Mouse (Mus musculus) layer of hippocampus, adult 11-12 months (tissue): ENCODE measurements around the gene Plpp3.
A peak's percentile ranks its signal among the peaks of the same experiment; 100 is the strongest.

Source experiments
- DNase-seq: peaks from one replicate; pipeline ENCODE4 v3.0.0; 2022; ENCODE audit warnings: low spot score

Plpp3 gene

DNA sequence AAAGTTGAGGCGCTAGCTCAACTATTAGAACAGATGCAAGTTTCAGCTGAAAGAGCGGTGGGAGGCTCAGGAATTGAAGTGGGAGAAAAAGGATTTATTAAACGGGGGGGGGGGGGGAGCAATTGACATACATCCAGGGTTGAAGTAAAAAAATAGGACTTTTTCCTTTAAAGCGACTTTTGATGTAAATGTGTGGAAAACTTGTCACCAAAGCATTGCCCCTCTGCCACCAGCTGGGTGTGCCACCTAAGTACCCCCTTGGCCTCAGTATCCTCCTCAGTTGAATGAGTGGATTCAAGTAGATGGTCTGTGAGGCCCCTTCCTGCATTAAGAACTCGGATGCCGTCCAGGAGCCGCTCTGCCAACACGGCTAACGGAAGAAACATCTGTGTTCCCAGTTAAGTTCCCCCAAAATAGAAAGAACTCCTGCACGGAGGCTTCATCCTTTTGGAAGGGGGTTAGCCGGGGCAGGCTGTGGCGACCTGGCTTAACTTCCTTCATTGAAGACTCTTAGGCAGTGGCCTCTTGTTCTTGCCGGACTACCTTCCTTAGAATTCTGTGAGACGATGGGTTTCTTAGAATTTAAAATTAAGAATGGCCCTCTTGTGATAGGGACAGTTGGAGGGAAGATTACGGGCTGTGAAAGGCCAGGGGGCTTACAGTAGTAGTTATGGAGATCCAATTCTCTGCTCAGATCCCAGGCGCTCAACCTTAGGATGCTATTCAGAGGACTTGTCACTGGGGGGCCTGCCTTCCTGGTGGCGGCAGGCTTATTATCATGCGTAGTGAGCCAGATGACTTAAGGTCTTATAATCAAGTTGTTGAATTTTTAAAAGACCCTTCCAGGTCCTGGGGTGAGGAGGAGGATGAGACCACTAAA is 1.7 kb downstream of the Plpp3 start:
- no peak for DNase-seq

DNA sequence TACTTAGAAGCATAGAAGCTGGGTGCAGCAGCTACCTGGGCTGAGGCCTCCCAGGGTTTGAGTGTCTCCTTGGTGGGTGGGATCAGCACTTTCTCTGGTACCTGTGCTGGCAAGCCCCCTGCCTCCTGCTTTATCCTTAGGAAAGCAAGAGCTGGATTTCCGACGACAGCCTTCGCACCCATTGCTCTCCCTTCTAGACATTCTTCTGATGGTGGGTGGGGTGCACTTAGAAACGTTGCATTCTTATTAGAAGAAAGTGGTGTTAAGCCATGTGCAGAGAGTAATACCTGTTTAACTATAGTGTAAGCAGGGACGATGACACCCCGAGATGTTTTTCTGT is 2.4 kb downstream of the Plpp3 start:
- DNase-seq: no peak

DNA sequence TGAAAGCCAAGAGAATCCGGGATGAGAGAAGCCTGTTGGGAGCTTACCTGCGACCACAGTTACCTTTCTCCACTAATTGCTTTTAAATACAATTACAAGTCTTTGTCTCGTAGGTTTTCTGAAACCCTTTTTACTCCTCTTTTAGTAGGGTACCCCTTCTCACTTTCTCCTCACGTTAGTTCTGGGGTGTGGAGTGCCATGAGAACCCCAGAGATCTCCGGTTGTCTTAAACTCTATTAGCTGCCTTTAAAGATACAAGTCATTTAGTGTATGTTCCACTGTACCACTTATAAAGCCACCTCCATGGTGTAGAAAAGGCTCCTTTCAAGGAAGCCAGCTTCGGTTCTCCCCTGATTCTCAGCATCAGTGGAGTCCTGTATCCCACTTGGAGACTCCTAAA is 3.3 kb downstream of the Plpp3 start:
- DNase-seq: no peak

DNA sequence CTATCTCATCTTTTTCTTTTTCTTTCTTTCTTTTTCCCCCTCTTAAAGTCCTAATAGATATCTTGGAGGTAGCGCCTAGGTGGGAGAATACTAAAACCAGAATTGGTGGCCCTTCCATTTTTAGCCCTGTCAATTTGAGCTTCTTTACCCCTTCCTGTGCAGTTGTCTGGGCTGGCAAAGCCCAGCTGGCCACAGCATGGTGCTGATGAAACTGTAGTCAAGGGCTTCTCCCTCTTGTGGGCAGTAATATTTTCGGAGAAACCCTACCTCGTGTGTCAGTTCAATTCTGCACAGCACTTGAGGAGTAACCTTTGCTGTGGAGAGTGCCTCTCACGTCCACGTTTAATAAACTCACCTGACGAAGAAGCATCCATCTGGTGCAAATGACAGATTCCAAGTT is 4.9 kb downstream of the Plpp3 start:
- DNase-seq: no peak

- no peak for DNase-seq
Observed at GRCm38 (mm10) chr4:105162676-105163075, 5.5 kb downstream of the Plpp3 start.

DNA sequence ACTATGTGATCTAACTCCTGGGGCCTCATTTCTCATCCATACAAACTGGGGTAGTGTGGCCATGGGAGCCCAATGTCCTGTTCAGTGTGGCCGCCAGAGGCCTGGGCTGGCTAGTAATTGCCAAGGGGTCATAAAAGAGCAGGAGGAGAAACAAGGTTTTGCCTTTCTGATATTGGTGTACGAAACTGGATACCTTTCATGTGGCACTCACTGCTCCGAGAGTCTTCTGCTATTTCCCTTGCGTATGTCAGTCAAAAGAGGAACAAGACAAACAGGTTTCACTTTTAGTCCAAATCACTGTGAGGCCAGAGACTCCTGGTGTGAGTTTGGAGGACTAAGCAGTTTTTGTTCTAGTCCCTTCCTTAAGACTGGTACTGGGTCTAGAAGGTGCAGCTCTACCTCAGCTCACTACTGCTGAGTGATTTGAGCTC is 6.8 kb downstream of the Plpp3 start:
- no peak for DNase-seq

DNA sequence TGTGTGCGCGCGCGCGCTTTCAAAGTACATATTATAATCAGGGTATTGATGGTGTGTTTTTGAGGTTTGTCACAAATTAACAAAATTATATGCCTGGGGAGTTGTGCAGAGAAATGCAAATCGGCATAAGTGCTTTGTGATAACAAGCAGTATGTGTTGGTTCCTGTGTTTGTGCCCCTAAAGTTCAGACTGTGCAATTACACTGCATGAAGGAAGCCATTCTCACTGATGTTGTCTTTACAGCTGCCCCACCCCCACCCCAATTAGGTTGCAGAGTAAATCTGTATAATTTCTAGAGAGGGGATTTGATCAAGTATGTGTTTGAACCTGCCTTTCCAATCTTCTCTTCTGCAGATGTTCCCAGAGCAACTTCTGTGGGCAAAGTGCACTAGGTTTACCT is 7.8 kb downstream of the Plpp3 start:
- DNase-seq: no peak

- DNase-seq: no peak
Observed at GRCm38 (mm10) chr4:105169093-105169571, 12.0 kb downstream of the Plpp3 start.

DNA sequence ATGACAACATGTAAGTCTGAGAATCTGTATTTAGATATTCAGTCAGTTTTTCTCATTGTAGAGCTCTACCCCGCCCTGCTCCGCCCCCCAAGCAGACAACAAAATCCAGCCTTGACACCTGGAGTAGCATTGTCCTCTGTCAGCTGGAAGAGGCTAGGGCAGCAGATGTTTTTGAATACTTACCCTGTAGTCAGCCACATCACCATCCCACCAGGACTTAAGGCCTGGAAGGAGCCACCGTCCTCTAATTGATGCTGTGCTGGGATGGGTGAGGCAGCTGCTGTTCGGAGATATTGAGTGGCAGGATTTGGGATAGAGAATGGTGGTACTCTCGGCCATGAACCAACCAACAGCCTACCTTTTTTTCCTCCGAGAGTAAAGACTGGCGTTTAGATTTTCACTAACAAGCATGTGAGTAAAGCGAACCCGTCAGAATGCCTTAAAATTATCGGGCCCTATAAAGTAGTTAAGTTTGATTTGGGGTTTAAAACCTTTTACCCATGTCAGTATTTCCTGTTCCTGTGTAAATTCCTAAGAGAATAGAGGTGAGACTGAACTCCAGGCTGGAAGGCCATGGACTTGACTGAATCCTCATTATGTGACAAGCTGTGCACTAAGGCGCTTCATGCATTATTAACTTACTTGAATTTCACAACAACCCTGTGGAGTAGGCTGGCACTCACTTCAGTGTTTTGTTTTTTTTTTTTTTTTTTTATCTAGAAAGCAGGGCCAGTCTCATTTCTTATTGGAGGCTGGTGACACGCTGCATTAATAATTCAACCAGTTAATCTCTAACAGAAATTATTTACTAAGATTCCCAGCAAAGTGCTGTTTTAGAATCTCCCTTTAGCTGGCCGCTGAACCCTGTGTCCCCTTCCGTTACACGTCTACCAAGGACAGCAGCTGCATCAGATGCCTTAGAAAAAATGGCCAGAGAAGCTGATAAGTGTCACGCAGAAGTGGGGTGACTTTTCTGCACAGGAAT is 13.0 kb downstream of the Plpp3 start:
- no peak for DNase-seq

DNA sequence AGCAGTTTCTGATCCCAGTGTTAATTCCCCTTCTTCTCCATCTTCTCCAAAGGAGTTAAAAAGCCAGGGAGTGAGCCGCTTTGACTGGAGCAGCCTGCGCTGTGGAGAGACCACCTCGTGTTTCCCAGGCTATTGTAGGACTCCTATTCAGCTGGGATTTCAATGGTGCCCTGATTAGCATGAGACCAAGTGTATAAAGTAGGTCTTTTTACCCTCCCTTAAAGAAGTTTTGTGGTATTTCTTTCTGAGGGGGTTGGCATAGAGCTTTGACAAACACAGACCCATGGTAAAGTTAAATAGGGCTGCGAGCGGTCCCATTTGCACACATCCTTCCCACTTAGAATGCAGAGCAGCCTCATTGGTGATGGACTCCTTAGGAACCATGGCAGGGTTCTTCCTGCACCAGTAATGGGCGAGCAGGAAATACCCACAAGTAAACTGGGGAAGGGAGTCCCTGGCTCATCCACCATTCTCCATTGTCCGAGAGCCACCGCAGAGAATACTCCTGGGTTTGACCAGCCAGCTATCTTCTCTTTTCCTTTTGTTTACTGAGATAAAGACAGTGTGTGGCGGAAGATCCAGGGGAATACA is 13.8 kb downstream of the Plpp3 start:
- DNase-seq: no peak

GRCm38 (mm10) chr4:105171432-105171831 is 14.3 kb downstream of the Plpp3 start:
- no peak for DNase-seq

GRCm38 (mm10) chr4:105174778-105175177 is 17.6 kb downstream of the Plpp3 start:
- no peak for DNase-seq

DNA sequence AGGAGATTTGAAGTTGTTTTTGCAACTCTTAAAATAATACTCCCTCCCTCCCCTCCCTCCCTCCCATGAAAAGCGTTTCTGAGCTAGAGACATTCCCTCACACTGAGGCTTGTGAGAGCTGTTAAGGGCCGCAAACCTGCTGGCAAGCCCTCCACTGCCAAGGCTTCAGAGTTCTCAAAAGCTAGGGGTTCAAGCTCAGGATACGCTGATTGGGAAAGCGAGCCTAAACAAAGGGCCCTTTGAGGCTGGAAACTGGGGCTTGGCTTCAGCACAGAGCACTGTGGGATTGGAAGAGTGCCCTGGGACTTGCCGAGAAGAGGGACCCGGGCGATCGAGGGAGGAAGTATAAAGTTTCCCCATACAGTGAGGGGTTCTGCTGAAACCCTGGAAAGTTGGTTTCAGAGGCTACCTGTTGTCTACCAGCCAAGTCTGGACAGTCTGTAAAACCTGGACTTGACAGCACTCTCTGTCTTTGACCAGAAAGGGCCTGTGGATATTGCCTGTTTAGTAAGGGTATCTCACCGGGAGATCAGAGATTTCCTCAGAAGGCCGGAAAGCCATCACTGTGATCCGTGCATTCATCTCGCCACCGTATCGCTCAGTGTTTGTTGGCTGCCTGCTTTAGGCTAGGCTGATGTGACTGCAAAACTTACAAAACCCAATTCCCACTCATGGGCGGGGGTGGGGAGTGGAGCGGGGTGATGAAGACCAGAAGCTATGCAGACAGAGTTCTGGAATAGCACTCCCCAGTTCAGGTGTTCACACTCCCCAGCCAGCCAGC is 18.3 kb downstream of the Plpp3 start:
- peak; percentile 75 for DNase-seq

GRCm38 (mm10) chr4:105181014-105181658 is 24.0 kb downstream of the Plpp3 start:
- DNase-seq: peak; percentile 72

GRCm38 (mm10) chr4:105181659-105182167 is 24.6 kb downstream of the Plpp3 start:
- no peak for DNase-seq

GRCm38 (mm10) chr4:105182249-105182648 is 25.1 kb downstream of the Plpp3 start:
- DNase-seq: no peak

DNA sequence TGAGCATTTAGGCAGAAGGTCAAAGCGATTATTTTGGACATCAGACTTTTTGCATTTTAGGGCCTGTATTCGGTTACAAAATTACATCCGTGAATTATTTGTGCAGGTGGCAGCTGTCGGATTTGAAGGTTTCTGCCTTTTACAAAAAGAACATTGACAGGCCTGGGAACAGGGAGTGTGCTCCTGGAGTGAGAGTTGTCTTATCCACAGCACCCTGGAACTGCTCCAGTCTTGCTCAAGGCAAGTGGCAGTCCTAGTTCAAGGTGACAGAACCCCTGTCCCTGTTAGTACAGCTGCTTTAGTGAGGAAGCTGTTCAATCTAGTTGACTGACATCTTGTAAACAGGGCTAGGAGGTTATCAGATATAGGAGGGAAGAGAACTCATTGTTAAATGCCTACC is 27.3 kb downstream of the Plpp3 start:
- DNase-seq: no peak

DNA sequence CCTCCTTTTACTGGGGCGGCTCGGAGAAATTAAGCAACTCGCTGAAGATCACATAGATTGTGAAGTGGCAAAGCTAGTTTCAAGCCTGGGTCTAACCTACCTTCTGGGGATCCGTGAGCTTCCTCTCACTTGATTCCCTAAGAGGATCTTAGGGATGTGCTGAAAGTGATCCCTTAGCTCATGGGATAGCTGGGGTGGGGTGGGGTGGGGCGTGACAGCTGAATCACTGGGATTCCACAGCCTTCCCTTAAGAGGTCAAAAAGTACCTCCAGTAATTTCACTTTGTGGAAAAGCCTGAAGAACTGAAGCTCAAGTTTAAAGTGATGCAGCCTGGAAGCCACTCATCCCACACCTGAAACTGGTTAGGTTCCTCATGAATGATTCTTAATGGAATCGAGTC is 27.8 kb downstream of the Plpp3 start:
- DNase-seq: no peak

DNA sequence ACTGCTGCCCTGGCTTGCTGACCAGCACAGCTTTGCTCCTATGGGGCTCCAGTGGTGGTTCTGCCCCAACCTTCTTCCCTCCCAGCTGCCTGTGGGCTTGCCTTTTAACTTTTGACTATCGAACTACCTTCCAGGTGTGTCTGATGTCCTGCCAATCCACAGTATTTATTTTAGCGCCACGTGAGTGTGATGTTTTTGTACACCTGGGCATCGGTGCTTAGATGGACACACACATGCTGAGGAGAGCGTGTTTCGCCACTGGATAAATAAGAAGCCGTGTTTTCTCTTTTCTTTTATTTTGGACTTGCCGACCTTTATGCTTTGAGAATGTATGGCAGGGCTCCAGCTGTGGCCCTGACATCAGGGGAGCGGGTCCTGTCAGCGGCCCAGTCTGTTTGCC is 29.5 kb downstream of the Plpp3 start:
- no peak for DNase-seq

- DNase-seq: no peak
Observed at GRCm38 (mm10) chr4:105187873-105188272, 30.7 kb downstream of the Plpp3 start.

DNA sequence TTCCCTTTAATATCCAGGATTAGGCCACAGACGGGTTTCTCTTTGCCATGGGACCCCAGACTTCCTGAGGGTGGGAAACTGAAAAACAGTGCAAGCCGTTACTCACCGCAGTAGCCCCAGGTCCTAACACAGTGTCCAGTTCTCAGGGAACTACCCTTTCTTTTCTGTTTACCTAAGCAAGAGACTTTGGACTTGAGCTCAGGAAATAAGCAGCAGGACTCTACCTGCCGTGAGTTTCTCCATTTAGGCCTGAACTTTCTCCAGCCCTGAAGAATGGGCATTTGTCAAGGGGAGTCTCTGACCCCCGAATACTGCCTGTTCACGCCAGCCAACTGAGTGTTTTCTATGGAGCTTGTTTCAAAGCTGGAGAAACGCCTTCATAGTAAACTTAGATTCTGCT is 31.7 kb downstream of the Plpp3 start:
- DNase-seq: no peak
